Mouse (Mus musculus): ENCODE data around the gene Gper1. TPM values are rescaled to one million over a fixed set of nuclear protein-coding genes. Genes with fewer than 3 reads are reported as not detected.

The Gper1 gene
- polyA plus RNA-seq, 1 experiment from 2014 or later = 8.7 TPM

- Histone ChIP-seq H3K4me3 (replicated peaks; ENCODE audit: low read length) (no peak overlapping the region), H3K9ac (replicated peaks; ENCODE audit: low read depth, low read length) (no peak overlapping the region), H3K27ac (ENCODE audit: low read length) (peak overlapping the region; percentile 62), H3K4me2 (ENCODE audit: low read length) (no peak overlapping the region), H3K9me3 (ENCODE audit: control insufficient read depth, low read length) (no peaks in the 10 kb centered on the region), H3K27me3 (replicated peaks; ENCODE audit: control insufficient read depth, insufficient read depth, low read length) (no peaks in the 10 kb centered on the region), H3K36me3 (ENCODE audit: control insufficient read depth, insufficient read depth) (no peaks in the 10 kb centered on the region), H3K4me1 (replicated peaks; ENCODE audit: control insufficient read depth, insufficient read depth, low read length) (peaks cover 32% of the 10 kb centered on the region)
- peak; percentile 80 for ATAC-seq
- 6% methylated on average over 3 of the region's 3 CpGs for WGBS
Measured at GRCm38 (mm10) chr5:139418633-139419032, 4.3 kb upstream of the Gper1 start.

DNA sequence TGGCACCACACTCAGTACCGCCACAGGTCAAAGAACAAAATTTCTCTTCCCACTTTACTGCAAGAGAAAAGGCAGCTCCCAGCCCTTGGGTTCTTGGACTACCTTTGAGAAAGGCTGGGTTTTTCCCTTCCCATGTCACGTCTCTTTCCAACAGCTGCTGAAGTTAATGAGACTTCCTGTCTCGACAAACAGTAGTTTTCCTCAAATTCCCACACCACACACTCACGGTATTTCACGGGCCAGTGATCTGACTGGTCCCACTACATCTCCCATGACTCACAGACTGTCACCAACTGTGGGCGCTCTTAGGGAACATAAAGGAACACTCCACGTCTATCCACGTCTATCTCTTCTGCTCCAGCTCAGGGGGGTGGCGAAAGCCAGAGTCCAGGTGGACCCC, 2.2 kb downstream of the Gper1 start:
- no peaks in the 10 kb centered on the region for H3K27me3 ChIP-seq (replicated peaks; ENCODE audit: control insufficient read depth, insufficient read depth, low read length)
- H3K4me2 ChIP-seq (ENCODE audit: low read length) = no peak overlapping the region
- H3K9ac ChIP-seq (replicated peaks; ENCODE audit: low read depth, low read length) = no peak overlapping the region
- 78% methylated on average over 9 of the region's 9 CpGs for WGBS
- H3K36me3 ChIP-seq (ENCODE audit: control insufficient read depth, insufficient read depth) = no peaks in the 10 kb centered on the region
- no peaks in the 10 kb centered on the region for H3K9me3 ChIP-seq (ENCODE audit: control insufficient read depth, low read length)
- no peak overlapping the region for H3K27ac ChIP-seq (ENCODE audit: low read length)
- ATAC-seq = no peak
- H3K4me1 ChIP-seq (replicated peaks; ENCODE audit: control insufficient read depth, insufficient read depth, low read length) = peaks cover 41% of the 10 kb centered on the region
- no peak overlapping the region for H3K4me3 ChIP-seq (replicated peaks; ENCODE audit: low read length)

DNA sequence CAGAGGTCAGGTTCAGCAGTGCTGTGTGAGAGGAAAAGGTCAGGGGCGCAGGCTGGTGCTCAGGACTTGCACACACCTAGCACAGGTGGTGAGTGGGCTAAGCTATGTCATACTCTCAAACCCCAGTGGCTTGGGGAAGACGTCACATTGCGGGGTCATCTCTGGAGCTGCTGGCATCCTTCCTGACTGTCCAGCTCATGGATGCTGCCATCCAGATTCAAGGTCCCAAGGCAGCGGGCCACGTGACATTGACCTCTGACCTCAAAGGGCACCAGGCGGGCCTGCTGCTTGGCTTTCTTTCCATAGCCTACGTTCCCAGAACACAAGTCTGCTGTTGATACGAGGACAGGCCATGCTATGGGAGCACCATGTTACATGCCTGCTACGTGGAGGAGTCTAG, 4.0 kb downstream of the Gper1 start:
- Histone ChIP-seq H3K4me2 (ENCODE audit: low read length) (no peak overlapping the region), H3K9me3 (ENCODE audit: control insufficient read depth, low read length) (no peaks in the 10 kb centered on the region), H3K27me3 (replicated peaks; ENCODE audit: control insufficient read depth, insufficient read depth, low read length) (no peaks in the 10 kb centered on the region), H3K27ac (ENCODE audit: low read length) (no peak overlapping the region), H3K4me1 (replicated peaks; ENCODE audit: control insufficient read depth, insufficient read depth, low read length) (peaks cover 52% of the 10 kb centered on the region), H3K4me3 (replicated peaks; ENCODE audit: low read length) (no peak overlapping the region), H3K9ac (replicated peaks; ENCODE audit: low read depth, low read length) (no peak overlapping the region), H3K36me3 (ENCODE audit: control insufficient read depth, insufficient read depth) (no peaks in the 10 kb centered on the region)
- 95% methylated on average over 9 of the region's 9 CpGs for WGBS
- no peak for ATAC-seq

- no peak for ATAC-seq
- H3K9me3 ChIP-seq (ENCODE audit: control insufficient read depth, low read length) = no peaks in the 10 kb centered on the region
- H3K27ac ChIP-seq (ENCODE audit: low read length) = no peak overlapping the region
- no peaks in the 10 kb centered on the region for H3K36me3 ChIP-seq (ENCODE audit: control insufficient read depth, insufficient read depth)
- peaks cover 50% of the 10 kb centered on the region for H3K4me1 ChIP-seq (replicated peaks; ENCODE audit: control insufficient read depth, insufficient read depth, low read length)
- H3K27me3 ChIP-seq (replicated peaks; ENCODE audit: control insufficient read depth, insufficient read depth, low read length) = no peaks in the 10 kb centered on the region
- 57% methylated on average over 9 of the region's 9 CpGs for WGBS
- H3K9ac ChIP-seq (replicated peaks; ENCODE audit: low read depth, low read length) = no peak overlapping the region
- no peak overlapping the region for H3K4me3 ChIP-seq (replicated peaks; ENCODE audit: low read length)
- no peak overlapping the region for H3K4me2 ChIP-seq (ENCODE audit: low read length)
Measured at GRCm38 (mm10) chr5:139427989-139428388, 5.0 kb downstream of the Gper1 start.

DNA sequence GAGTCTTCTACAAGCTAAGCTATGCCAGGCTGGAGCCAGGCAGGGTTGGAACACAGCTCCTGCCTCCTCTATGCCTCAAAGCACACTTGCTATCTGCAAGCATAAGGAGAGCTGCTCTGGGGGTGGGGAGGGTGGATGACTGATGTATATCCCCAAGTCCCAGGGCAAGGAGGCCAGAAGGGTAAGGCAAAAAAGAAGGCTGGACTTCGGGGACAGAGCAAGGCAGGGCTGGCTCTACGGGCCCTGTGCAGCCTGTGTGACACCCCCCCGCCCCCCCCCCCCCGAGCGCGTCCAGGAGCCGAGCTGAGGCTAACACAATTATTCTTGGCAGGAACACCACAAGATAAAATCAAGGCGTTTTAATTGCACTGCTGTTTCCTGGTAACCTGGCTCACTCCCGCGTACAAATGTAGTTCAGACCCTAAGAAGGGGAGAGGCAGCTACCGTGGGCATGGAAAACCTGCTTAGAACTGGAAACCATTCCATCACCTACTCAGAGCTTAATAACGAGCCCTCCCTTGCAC, 6.9 kb downstream of the Gper1 start:
- no peaks in the 10 kb centered on the region for H3K27me3 ChIP-seq (replicated peaks; ENCODE audit: control insufficient read depth, insufficient read depth, low read length)
- 0 out of 2 replicates have a peak overlapping the region, but pooled peaks have one; percentile 15 for H3K9ac ChIP-seq (replicated peaks; ENCODE audit: low read depth, low read length)
- no peaks in the 10 kb centered on the region for H3K9me3 ChIP-seq (ENCODE audit: control insufficient read depth, low read length)
- H3K36me3 ChIP-seq (ENCODE audit: control insufficient read depth, insufficient read depth) = no peaks in the 10 kb centered on the region
- H3K4me1 ChIP-seq (replicated peaks; ENCODE audit: control insufficient read depth, insufficient read depth, low read length) = peaks cover 54% of the 10 kb centered on the region
- no peak overlapping the region for H3K4me2 ChIP-seq (ENCODE audit: low read length)
- ATAC-seq = peak; percentile 23
- H3K4me3 ChIP-seq (replicated peaks; ENCODE audit: low read length) = no peak overlapping the region
- 23% methylated on average over 11 of the region's 12 CpGs for WGBS
- H3K27ac ChIP-seq (ENCODE audit: low read length) = peak overlapping the region; percentile 17; the same call in 1 of the 2 replicates

GRCm38 (mm10) chr5:139432333-139432732, 9.4 kb downstream of the Gper1 start:
- Histone ChIP-seq H3K9ac (replicated peaks; ENCODE audit: low read depth, low read length) (no peak overlapping the region), H3K4me2 (ENCODE audit: low read length) (no peak overlapping the region), H3K9me3 (ENCODE audit: control insufficient read depth, low read length) (no peaks in the 10 kb centered on the region), H3K4me1 (replicated peaks; ENCODE audit: control insufficient read depth, insufficient read depth, low read length) (peaks cover 66% of the 10 kb centered on the region), H3K27me3 (replicated peaks; ENCODE audit: control insufficient read depth, insufficient read depth, low read length) (no peaks in the 10 kb centered on the region), H3K27ac (ENCODE audit: low read length) (no peak overlapping the region), H3K4me3 (replicated peaks; ENCODE audit: low read length) (no peak overlapping the region), H3K36me3 (ENCODE audit: control insufficient read depth, insufficient read depth) (no peaks in the 10 kb centered on the region)
- WGBS = 14% methylated on average over 6 of the region's 6 CpGs
- ATAC-seq = no peak

DNA sequence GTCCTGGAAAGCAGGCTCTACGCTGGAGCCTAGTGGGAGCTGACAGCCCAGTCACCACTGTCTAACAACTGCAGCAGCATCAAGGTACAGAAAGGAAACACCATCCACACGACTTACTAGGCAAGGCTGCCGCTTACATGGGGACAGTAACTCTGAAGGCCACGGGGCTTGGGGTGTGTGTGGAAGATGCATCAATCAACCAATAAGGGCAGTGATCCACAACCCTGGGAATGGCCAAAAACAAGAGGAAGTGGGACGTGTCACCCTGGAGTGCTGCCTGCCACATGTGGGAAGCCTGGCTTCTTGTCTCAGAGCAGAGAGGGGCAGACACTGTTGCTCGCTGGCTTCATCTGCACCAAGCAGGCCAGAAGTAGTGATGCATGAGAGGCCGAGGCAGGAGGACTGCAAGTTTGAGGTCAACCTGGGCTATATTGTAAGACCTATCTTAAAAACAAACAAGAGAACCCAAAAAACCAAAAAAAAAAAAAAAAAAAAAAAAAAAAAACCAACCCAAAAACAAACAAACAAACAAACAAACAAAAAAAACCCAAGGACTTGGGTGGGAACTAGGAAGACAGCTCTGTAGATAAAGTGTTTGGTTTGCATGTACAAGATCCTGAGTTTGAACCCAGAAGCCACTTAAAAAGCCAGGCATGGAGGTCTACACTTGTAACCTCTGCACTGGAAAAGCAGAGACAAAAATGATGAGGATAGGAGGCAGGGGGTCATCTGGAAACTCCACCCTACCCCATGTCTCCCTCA, 10.0 kb downstream of the Gper1 start:
- Histone ChIP-seq H3K27ac (ENCODE audit: low read length) (no peak overlapping the region), H3K9me3 (ENCODE audit: control insufficient read depth, low read length) (no peaks in the 10 kb centered on the region), H3K36me3 (ENCODE audit: control insufficient read depth, insufficient read depth) (no peaks in the 10 kb centered on the region), H3K4me1 (replicated peaks; ENCODE audit: control insufficient read depth, insufficient read depth, low read length) (peaks cover 64% of the 10 kb centered on the region), H3K9ac (replicated peaks; ENCODE audit: low read depth, low read length) (no peak overlapping the region), H3K4me3 (replicated peaks; ENCODE audit: low read length) (no peak overlapping the region), H3K4me2 (ENCODE audit: low read length) (no peak overlapping the region), H3K27me3 (replicated peaks; ENCODE audit: control insufficient read depth, insufficient read depth, low read length) (no peaks in the 10 kb centered on the region)
- no peak for ATAC-seq
- WGBS = 39% methylated on average over 7 of the region's 7 CpGs

DNA sequence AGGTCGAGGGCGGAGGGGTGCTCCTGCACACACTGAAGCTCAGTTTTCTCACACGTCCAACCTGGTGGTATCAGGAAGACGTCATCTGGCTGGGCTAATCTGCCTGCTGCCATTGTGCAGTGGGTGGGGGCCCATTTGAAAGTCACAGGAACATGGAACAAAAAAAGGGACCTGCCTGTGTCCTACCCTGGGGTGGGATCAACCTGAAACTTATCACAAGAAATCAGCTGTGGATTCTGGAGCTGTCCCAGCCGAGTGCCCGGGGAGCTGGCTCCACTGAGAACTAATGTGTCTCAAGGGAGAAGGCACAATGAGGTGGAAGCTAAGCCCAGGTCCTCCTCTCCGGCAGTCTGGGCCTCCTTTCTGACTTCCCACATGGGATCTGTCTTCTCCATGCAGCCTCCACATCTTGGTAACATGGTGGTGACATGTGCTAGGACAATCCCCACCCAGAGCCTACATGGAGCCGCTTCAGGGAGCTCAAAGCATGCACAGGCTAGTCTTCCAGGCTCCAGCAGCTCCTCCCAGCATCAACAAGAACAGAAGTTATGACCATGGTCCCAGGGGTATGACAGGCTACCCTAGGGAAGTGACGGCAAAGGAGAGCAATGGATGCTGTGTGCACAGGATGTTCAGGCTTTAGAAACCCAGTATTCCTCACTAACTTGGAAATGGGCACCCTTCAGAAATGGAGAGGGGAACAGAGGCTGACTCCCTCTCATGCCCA, 11.1 kb downstream of the Gper1 start:
- Histone ChIP-seq H3K9ac (replicated peaks; ENCODE audit: low read depth, low read length) (no peak overlapping the region), H3K9me3 (ENCODE audit: control insufficient read depth, low read length) (no peaks in the 10 kb centered on the region), H3K4me1 (replicated peaks; ENCODE audit: control insufficient read depth, insufficient read depth, low read length) (peaks cover 65% of the 10 kb centered on the region)

DNA sequence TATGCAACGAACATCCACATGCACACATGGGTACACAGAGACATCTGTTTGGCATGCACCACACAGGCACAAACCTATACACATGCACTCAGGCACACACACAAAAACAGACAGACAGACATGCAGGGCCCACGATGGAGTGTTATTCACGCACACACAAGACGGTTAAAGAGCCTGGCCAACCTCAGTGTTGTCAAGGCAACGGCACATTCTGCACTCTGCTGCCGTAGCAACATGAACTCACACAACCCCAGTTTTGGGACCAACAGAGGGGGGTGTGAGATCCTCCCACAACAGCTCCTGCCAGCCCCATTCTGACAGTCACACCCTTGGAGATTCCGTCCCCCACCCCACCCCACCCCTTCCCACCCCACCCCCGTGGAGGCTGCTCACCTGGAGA, 12.0 kb downstream of the Gper1 start:
- H3K27ac ChIP-seq (ENCODE audit: low read length) = peak overlapping the region; percentile 9
- WGBS = 11% methylated on average over 8 of the region's 8 CpGs
- H3K4me3 ChIP-seq (replicated peaks; ENCODE audit: low read length) = no peak overlapping the region
- H3K27me3 ChIP-seq (replicated peaks; ENCODE audit: control insufficient read depth, insufficient read depth, low read length) = no peaks in the 10 kb centered on the region
- H3K4me2 ChIP-seq (ENCODE audit: low read length) = no peak overlapping the region
- peak; percentile 80 for ATAC-seq
- no peaks in the 10 kb centered on the region for H3K9me3 ChIP-seq (ENCODE audit: control insufficient read depth, low read length)
- H3K4me1 ChIP-seq (replicated peaks; ENCODE audit: control insufficient read depth, insufficient read depth, low read length) = peaks cover 56% of the 10 kb centered on the region
- no peak overlapping the region for H3K9ac ChIP-seq (replicated peaks; ENCODE audit: low read depth, low read length)
- no peaks in the 10 kb centered on the region for H3K36me3 ChIP-seq (ENCODE audit: control insufficient read depth, insufficient read depth)

More for the DNA sequence above, 11.1 kb downstream of the Gper1 start:
- WGBS = 73% methylated on average over 9 of the region's 9 CpGs
- ATAC-seq = no peak
- no peak overlapping the region for H3K4me2 ChIP-seq (ENCODE audit: low read length)
- no peaks in the 10 kb centered on the region for H3K36me3 ChIP-seq (ENCODE audit: control insufficient read depth, insufficient read depth)
- no peaks in the 10 kb centered on the region for H3K27me3 ChIP-seq (replicated peaks; ENCODE audit: control insufficient read depth, insufficient read depth, low read length)
- peak overlapping the region; percentile 9; the same call in 1 of the 2 replicates for H3K27ac ChIP-seq (ENCODE audit: low read length)
- H3K4me3 ChIP-seq (replicated peaks; ENCODE audit: low read length) = no peak overlapping the region
